Mouse (Mus musculus) kidney, adult 2 months (tissue): ENCODE measurements at regions not wholly inside any gene's neighbourhood (a gene's known extent, or its start where the extent isn't known, plus 50 kb on each side); places are given as distances from the start of the nearest gene placed in this dataset.

Experiments used
- CTCF ChIP-seq: fragments of 200-500 bp; conservative IDR thresholded peaks from 2 replicates; pipeline ENCODE4 v1.5.1; 2011; ENCODE audit warnings: low read depth, mild to moderate bottlenecking, control low read depth, low read length, moderate library complexity, mixed read lengths; ENCODE audit not compliant: insufficient read depth, insufficient read length
- POLR2A ChIP-seq: fragments of 200-500 bp; IDR thresholded peaks from one replicate; pipeline ENCODE4 v1.6.1; 2011; ENCODE audit warnings: low read depth, low read length, control low read depth

- TF ChIP-seq CTCF (no peak), POLR2A (no peak)
Measured at GRCm38 (mm10) chr8:92472257-92472656, 114.8 kb downstream of the Irx5 start.
